Mouse (Mus musculus) cerebellum, adult (tissue): ENCODE measurements at regions not wholly inside any gene's neighbourhood (a gene's known extent, or its start where the extent isn't known, plus 50 kb on each side); places are given as distances from the start of the nearest gene placed in this dataset.
"Not testable (repeated sequence)": the region's sequence is repeated elsewhere in the genome, so short reads cannot be mapped to it uniquely, and the experiment has no call there.

Source experiments
- ATAC-seq: cut with Nextera tagmentation; 2 replicates; pipeline ENCODE4 v1.9.2; 2017; ENCODE audit warnings: mild to moderate bottlenecking, moderate library complexity, mixed read lengths; ENCODE audit not compliant: insufficient number of reproducible peaks, low FRiP score, low TSS enrichment

- no peak for ATAC-seq
Observed at GRCm38 (mm10) chr16:42569335-42569734, 228.9 kb upstream of the Gap43 start.

DNA sequence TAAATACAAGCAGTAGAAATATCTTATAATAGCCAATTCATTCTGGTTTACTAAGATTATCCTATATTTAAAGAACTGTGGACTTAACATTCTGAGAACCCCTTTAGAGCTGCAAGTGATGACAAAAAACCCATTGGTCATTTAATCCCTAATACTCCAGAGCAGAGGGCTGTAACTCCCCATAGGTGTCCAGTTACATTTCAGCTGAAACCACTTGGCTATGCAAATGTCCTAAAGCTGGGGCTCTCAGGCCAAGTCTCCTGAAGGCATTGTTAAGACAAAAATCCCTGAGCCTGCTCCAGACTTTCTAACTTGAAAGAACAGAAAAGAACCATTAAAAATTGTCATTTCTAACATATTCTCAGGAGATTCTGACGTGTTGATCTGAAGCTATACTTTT, 209.1 kb upstream of the Gap43 start:
- no peak for ATAC-seq

- no peak for ATAC-seq
Observed at GRCm38 (mm10) chr16:42546229-42547163, 206.0 kb upstream of the Gap43 start.

GRCm38 (mm10) chr16:42517321-42517720, 176.9 kb upstream of the Gap43 start:
- ATAC-seq: no peak

- ATAC-seq: no peak
Observed at GRCm38 (mm10) chr16:42515929-42516328, 175.5 kb upstream of the Gap43 start.

GRCm38 (mm10) chr16:42505107-42505506, 164.7 kb upstream of the Gap43 start:
- ATAC-seq: no peak

- ATAC-seq: no peak
Observed at GRCm38 (mm10) chr16:42501713-42502112, 161.3 kb upstream of the Gap43 start.

DNA sequence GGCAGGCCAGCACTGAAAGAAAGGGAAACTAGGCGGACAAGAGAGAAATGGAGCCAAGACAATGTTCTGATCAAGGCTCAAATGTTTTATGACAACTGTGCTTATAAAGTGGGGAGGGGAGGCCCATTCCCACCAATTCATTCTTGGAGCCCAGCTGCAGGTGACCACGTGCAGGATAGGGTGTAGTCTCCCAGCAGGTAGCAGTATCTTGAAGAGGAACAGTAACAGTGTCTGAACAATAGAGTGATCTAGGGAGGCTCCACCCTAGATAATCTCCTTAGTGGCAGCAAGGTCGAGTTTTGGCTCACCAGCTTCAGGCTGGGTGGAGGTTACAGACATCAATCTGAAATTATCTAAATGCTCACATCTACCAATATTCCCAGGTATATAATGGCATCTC, 160.7 kb upstream of the Gap43 start:
- ATAC-seq: not testable (repeated sequence)

DNA sequence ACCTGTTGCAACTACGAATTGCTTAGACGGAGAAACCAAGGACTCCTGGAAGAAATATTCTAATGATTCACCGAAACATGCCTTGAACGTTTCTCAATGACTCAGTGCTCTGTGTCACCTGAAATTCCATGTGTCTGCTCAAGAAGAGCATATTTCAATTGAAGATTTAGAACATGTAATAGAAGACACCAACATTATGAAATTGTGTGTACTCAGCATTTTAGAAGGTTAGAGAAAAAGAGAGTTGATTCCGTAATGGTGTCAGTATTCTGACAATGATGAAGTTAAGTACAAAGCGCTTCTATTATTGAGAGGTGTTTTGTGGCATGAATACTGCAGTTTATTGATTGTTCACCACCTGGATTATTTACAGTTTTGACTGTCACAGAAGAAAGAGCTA, 159.1 kb upstream of the Gap43 start:
- no peak for ATAC-seq

- ATAC-seq: no peak
Observed at GRCm38 (mm10) chr16:42498368-42498767, 157.9 kb upstream of the Gap43 start.

DNA sequence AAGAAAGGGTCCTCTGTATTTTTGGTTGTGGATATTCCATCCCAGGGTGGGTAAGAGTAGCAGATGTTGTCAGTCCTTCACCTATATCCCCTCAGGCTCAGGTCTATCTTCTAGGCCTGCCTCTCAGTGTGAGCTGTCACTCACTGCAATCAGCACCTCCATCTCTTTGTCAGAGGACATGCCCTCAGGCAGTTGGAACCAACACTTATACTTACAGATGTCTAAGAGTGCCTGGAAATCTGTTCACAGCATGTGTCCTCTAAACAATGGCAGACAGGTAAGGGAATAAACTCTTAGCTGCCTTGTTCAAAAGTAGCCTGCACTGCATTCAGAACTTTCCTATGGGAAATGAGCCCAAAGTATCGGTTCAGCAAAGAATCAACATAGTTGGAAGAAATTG, 153.1 kb upstream of the Gap43 start:
- no peak for ATAC-seq

DNA sequence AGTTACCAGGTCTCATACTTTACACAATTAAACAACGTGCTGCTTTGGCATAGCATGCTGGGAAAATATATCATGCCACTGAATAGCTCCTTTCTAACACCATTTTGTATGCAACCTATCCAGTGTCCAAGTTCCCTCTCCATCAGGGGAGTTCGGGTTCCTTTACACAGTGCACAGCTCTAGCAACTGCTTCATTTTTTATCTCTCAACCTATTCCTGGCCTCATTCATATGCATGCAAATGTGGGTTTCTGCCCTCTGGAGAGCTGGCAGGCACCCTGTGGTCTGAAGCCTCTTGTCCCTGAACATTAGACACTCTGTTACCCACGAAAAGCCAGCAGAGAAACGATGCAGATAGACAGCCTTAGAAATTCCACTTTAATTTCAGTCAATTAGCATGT, 148.3 kb upstream of the Gap43 start:
- ATAC-seq: no peak

- no peak for ATAC-seq
Observed at GRCm38 (mm10) chr16:42479978-42480377, 139.5 kb upstream of the Gap43 start.

DNA sequence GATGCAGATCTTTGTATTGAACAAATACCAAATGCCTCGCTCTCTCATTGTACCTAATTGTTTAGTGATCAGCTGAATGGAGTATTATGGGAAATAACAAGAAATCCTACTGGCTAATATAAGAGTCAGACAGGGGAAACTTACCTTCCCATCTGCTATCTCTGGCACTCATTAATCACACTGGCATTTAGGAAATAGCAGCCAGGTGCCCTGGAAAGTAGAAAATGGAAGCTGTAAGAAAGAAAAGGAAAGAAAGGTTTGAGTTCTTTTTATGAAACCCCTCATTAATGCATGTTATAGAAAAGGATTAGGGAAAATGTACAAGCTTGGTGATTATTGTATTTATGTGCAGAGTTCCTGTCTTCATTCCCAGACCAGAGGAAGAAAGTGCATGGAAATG, 126.5 kb upstream of the Gap43 start:
- no peak for ATAC-seq

- no peak for ATAC-seq
Observed at GRCm38 (mm10) chr16:42456335-42456984, 116.0 kb upstream of the Gap43 start.

DNA sequence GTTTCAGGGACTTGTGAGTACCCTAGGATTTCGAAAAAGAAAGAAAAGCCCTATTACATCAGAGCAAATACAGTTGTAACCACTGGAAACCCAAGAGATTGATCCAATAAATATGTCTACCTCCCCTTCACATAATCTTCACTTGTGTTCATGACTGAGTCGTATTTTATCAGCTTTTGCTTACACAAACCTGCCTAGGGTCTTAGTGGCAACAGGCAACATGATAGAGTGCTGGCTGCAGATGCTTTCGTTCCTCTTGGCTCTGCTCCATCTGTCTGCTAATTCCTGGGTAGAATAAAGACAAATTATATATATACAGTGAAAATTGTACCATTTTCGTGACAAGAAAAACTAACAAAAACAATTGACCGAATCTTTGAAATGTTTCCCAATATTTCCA, 112.9 kb upstream of the Gap43 start:
- no peak for ATAC-seq

- no peak for ATAC-seq
Observed at GRCm38 (mm10) chr16:42449840-42450444, 109.5 kb upstream of the Gap43 start.

- peak; percentile 69 for ATAC-seq
Observed at GRCm38 (mm10) chr16:42444863-42445423, 104.5 kb upstream of the Gap43 start.

GRCm38 (mm10) chr16:42444408-42444862, 104.0 kb upstream of the Gap43 start:
- peak; percentile 56 for ATAC-seq

- ATAC-seq: no peak
Observed at GRCm38 (mm10) chr16:42440822-42441221, 100.4 kb upstream of the Gap43 start.

DNA sequence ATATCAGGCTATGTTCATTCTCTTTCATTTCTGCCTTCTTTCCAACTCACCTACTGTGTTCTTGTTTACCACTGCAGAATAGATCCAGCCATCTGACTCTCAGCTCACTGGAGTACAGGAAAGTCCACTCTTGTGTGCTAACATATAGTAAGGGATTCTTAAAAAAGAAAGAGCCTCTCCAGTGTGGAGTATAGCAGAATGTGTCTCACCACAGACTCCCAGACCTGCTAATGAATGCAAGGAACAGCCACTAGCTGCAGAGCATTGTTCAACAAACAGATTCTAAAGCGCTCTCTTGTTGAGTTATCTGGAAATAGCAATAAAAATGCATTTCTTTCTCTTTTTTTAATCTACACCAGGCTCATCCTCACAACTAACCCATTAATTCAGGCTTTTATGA, 91.1 kb upstream of the Gap43 start:
- ATAC-seq: no peak
